Comparison of ENCODE assay signal across 10 mouse cellular contexts in genomic region chr10:66370096-66370495, GRCm38 (mm10).
DNase-seq lines count a peak whose midpoint lies in the region; TF ChIP-seq lines count a peak whose summit lies in the region.
"Had no signal": no experiment of that assay in that cellular context is flagged by ENCODE, and none has a peak within 500 bp of the region (broad histone marks: within the 10 kb centered on the region; RNA-seq: fewer than 3 reads in every experiment).

No protein-coding gene starts in this region.

- intact Hi-C loops in left cerebral cortex, postnatal 14 days (cut with DNase I), result no loop called here

- TF ChIP-seq POLR2A in brain, embryonic 14.5 days (IDR thresholded peaks at IDR 0.05; ENCODE audit: borderline replicate concordance, extremely low read depth, insufficient read depth, insufficient read length, poor library complexity, severe bottlenecking), result no peak

- DNase-seq in left cerebral cortex, postnatal 14 days (ENCODE audit: low spot score in 2 of 2), result peak; percentile 6
- DNase-seq in left cerebral cortex, adult 18-20 months (ENCODE audit: low spot score in 2 of 2), result no peak
- peak; percentile 59 for DNase-seq in brain, embryonic 14.5 days (ENCODE audit: low read depth)
- peak; percentile 74 for DNase-seq in cerebellum, adult 8-10 months
- peak; percentile 25 for DNase-seq in layer of hippocampus, adult 9-10 months (ENCODE audit: low spot score)
- no peak for DNase-seq in heart, adult 8-10 months (ENCODE audit: low spot score)
- DNase-seq in liver, result no peak
- DNase-seq: adrenal gland, postnatal 25 days; lung, postnatal 4 days; thymus, adult 18-20 months had no signal

- TF ChIP-seq CTCF in brain, embryonic 14.5 days (IDR thresholded peaks at IDR 0.05; ENCODE audit: borderline replicate concordance, extremely low read depth, insufficient read depth, insufficient read length), result no peak

Comparison
In these comparisons a context has a peak if more than half of its experiments do, and no peak if none do; other contexts are left out.
1. DNase-seq: peak in left cerebral cortex, postnatal 14 days (2 of 2), brain, embryonic 14.5 days (single experiment), cerebellum, adult 8-10 months (single experiment) and layer of hippocampus, adult 9-10 months (single experiment); none in left cerebral cortex, adult 18-20 months (0 of 2), heart, adult 8-10 months (single experiment) and liver (single experiment).